Mouse (Mus musculus) yolk sac, embryonic 10.5 days (tissue): ENCODE results near the gene Vmn1r200.
"Not testable (repeated sequence)": the region's sequence is repeated elsewhere in the genome, so short reads cannot be mapped to it uniquely, and the experiment has no call there.

ENCODE experiments used
- DNase-seq: peaks from one replicate; pipeline ENCODE4 v3.0.0-alpha.2; 2017; ENCODE audit warnings: low spot score

The Vmn1r200 gene

GRCm38 (mm10) chr13:22390073-22390472 lies at the start of gene Vmn1r200:
TSS of gene Vmn1r200 (plus strand) at chr13:22390373.
- DNase-seq, result peak; percentile 6

- no peak for DNase-seq
Observed at GRCm38 (mm10) chr13:22350064-22350463, 40.1 kb upstream of the Vmn1r200 start, which contains the start of gene Vmn1r198. TSS of gene Vmn1r198 (plus strand) at chr13:22350364.

- DNase-seq, result no peak
Observed at GRCm38 (mm10) chr13:22350813-22351212, 39.4 kb upstream of the Vmn1r200 start.

GRCm38 (mm10) chr13:22379518-22379917 lies 10.7 kb upstream of the Vmn1r200 start, which contains the start of gene Vmn1r199:
TSS of gene Vmn1r199 (plus strand) at chr13:22379818.
- no peak for DNase-seq

- DNase-seq, result not testable (repeated sequence)
Observed at GRCm38 (mm10) chr13:22381128-22381527, 9.0 kb upstream of the Vmn1r200 start.

- DNase-seq, result no peak
Observed at GRCm38 (mm10) chr13:22383401-22383800, 6.8 kb upstream of the Vmn1r200 start.

GRCm38 (mm10) chr13:22387050-22387449 lies 3.1 kb upstream of the Vmn1r200 start:
- no peak for DNase-seq

- no peak for DNase-seq
Observed at GRCm38 (mm10) chr13:22402978-22403377, 12.8 kb downstream of the Vmn1r200 start.
